Mouse (Mus musculus) heart, embryonic 13.5 days (tissue): ENCODE measurements around the gene Anks1b. TPM values are rescaled to one million over a fixed set of nuclear protein-coding genes. Genes with fewer than 3 reads are reported as not detected.

Experiments used
- ATAC-seq: fragments of 200-750 bp; cut with Nextera tagmentation; 2 replicates; pipeline ENCODE4 v1.8.0; 2017; ENCODE audit warnings: moderate TSS enrichment; ENCODE audit not compliant: insufficient number of reproducible peaks, low FRiP score, low TSS enrichment; ENCODE audit errors: extremely low read depth
- H3K27ac ChIP-seq: fragments of 300-500 bp; sonication (generic); replicated peaks from 2 replicates; pipeline ENCODE4 v1.5.1; 2015; ENCODE audit warnings: moderate library complexity, mild to moderate bottlenecking, inconsistent platforms
- H3K27me3 ChIP-seq: fragments of 300-500 bp; sonication (generic); replicated peaks from 2 replicates; pipeline ENCODE4 v1.6.1; 2015; ENCODE audit warnings: mild to moderate bottlenecking, inconsistent platforms
- H3K36me3 ChIP-seq: fragments of 300-500 bp; sonication (generic); 2 replicates; pipeline ENCODE4 v1.6.1; 2015; ENCODE audit warnings: mild to moderate bottlenecking, inconsistent platforms
- H3K4me1 ChIP-seq: fragments of 300-500 bp; sonication (generic); 2 replicates; pipeline ENCODE4 v1.6.1; 2015; ENCODE audit warnings: inconsistent platforms
- H3K4me2 ChIP-seq: fragments of 300-500 bp; sonication (generic); 2 replicates; pipeline ENCODE4 v1.6.1; 2015; ENCODE audit warnings: inconsistent platforms, mild to moderate bottlenecking, moderate library complexity
- H3K4me3 ChIP-seq: fragments of 300-500 bp; sonication (generic); 2 replicates; pipeline ENCODE4 v1.5.1; 2015; ENCODE audit warnings: moderate library complexity, mild to moderate bottlenecking, inconsistent platforms
- H3K9ac ChIP-seq: fragments of 300-500 bp; sonication (generic); 2 replicates; pipeline ENCODE4 v1.6.1; 2015; ENCODE audit warnings: inconsistent platforms, mild to moderate bottlenecking, moderate library complexity
- H3K9me3 ChIP-seq: fragments of 300-500 bp; sonication (generic); 2 replicates; pipeline ENCODE4 v1.6.1; 2016; ENCODE audit warnings: inconsistent platforms
- WGBS: fragments of 180-500 bp; shearing (Covaris S2); methylation state at CpG from one replicate; pipeline ENCODE4 v1.1.7; 2015; ENCODE audit warnings: mixed read lengths; 5-methylcytosine and 5-hydroxymethylcytosine counted together
- polyA plus RNA-seq: library from polyadenylated mRNA; unstranded; fragments of >200 nt; fragmentation: Nextera tagmentation; extraction: Ambion mirVana; gene quantifications from 2 replicates; pipeline ENCODE4 v1.2.1, GENCODE M21; 2015

The Anks1b gene
- polyA plus RNA-seq, 1 experiment from 2014 or later: 0.64 TPM

DNA sequence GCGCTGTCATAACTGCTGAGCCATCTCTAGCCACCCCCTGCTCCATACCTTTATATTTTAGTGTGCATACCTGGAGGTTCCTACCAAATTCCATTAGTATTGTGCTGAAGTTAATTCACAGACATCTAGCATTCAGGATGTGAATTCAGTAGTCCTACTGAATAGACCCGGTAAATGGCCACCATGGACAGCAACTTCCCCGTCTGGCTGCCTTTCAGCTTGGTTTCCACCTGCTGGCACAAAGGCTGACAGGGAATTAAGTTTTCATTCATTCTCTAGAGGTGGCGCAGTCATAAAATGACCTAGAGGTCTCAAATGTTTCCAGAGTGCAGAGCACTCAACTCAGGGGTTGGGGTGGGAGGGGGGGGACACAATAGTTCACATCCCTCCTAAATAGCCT lies 953.6 kb downstream of the Anks1b start:
- Histone ChIP-seq H3K4me2 (no peak overlapping the region), H3K9ac (no peak overlapping the region), H3K27me3 (peaks cover 57% of the 10 kb centered on the region), H3K36me3 (no peaks in the 10 kb centered on the region), H3K4me3 (no peak overlapping the region), H3K4me1 (peaks cover 13% of the 10 kb centered on the region), H3K9me3 (no peaks in the 10 kb centered on the region), H3K27ac (no peak overlapping the region)
- 17% methylated on average over 4 of the region's 4 CpGs for WGBS
- ATAC-seq: no peak

DNA sequence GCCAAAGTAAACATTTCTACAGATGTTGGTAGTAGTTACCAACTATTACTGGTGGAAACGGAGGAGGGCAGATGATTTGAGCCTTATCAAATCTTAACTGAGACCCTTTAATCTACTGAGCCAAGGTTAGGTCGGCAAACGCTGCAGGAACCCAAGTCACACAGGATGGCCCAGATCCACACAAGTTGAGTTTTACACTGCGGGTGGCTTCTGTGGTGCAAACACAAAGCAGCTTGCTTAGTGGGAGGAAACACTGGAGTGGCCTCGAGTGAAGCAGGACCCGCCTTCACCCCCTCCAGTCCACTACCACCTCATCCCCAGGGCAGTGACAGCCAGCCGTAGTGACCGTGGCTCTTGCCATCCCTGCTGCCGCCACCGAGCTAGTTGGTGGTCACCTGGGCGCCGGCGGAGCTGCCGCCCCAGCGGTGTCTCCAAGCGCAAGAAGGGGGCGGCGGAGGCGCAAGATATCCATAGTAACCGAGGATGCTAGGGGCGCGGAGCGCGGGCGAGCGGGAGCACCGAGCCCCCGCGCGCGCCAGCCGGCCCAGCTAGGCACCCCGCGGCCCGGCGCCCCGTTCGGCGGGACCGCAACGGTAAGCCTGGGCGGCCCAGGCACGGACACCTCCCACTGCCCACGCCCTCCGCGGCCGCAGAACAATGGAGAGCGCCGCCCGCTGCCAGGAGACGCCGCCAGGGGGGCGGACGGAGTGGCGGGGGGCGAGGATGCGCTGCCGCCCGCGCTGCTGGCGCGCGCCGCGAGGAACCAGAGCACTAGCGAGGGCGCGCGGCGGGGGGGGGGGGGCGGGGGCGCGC lies 955.5 kb downstream of the Anks1b start:
- H3K4me3 ChIP-seq: peak overlapping the region; percentile 62
- peaks cover 72% of the 10 kb centered on the region for H3K27me3 ChIP-seq
- H3K9ac ChIP-seq: no peak overlapping the region
- no peak overlapping the region for H3K27ac ChIP-seq
- no peaks in the 10 kb centered on the region for H3K36me3 ChIP-seq
- peaks cover 13% of the 10 kb centered on the region for H3K4me1 ChIP-seq
- no peak for ATAC-seq
- H3K9me3 ChIP-seq: no peaks in the 10 kb centered on the region
- H3K4me2 ChIP-seq: peak overlapping the region; percentile 94
- 1% methylated on average over 36 of the region's 73 CpGs for whole genome bisulfite sequencing

DNA sequence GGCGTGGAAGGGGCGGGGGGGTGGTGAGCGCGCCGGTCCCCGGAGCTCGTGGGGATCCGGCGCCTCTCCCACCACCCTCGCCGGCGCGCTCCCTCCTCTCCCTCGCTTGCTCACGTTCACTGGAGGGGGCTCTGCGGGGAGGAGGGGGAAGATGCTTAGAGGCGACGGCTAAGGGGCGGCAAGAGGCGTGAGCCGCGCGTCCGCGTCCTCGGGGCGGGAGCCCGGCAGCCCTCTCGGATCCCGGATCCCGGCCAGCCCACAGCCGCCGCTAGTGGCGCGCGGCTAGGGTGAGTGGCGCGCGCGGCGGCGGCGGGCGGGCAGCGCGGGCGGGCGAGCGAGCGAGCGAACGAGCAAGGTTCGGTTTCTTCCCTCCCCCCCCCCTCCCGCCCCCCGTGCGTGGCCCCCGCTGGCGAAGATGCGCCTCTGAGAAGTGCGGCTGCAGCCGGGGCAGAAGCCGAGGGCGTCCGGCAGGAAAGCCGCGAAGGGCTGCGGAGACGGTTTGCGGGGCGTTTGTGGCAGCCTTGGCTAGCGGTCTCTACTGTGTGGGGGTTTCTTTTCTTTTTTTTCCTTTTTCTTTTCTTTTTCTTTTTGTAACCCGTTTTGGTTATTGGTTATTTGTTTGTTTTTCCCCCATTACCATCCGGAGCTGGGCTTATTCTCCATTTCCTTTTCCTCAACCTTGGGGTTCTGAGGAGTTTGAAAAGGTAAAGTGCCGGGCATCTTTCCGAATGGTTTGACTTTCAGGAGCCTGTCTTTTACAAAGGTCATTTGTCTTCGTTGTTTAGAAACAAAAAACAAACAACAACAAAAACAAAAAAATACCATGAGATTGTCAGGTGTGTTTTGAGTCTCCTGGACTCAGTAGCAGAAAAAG lies 956.3 kb downstream of the Anks1b start:
- under 1% methylated on average over 43 of the region's 76 CpGs for WGBS
- Histone ChIP-seq H3K27ac (no peak overlapping the region), H3K4me2 (peak overlapping the region; percentile 94), H3K4me1 (peaks cover 13% of the 10 kb centered on the region), H3K9me3 (no peaks in the 10 kb centered on the region), H3K27me3 (peaks cover 72% of the 10 kb centered on the region), H3K9ac (peak overlapping the region; percentile 44; the same call in 1 of the 2 replicates), H3K4me3 (peak overlapping the region; percentile 62), H3K36me3 (no peaks in the 10 kb centered on the region)
- ATAC-seq: no peak; the same call in 1 of the 2 replicates

DNA sequence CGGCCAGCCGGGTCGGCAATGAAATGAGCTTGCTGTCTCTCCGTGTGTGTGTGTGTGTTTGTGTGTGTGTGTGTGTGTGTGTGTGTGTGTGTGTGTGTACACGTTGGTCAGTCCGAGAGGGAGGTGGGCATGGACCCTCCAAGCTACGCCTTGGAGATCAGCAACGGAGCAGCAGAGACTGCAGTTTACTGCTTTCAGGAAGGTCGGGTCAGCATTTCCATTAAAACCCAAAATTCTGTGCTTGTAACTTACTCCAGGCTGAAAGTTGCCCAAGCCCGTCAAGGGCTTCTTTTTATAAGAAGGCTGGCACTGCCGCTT lies 956.9 kb downstream of the Anks1b start:
- peak overlapping the region; percentile 62; the same call in 1 of the 2 replicates for H3K4me3 ChIP-seq
- 2% methylated on average over 11 of the region's 11 CpGs for WGBS
- H3K36me3 ChIP-seq: no peaks in the 10 kb centered on the region
- H3K27me3 ChIP-seq: peaks cover 75% of the 10 kb centered on the region
- no peak overlapping the region for H3K9ac ChIP-seq
- no peak overlapping the region for H3K27ac ChIP-seq
- no peaks in the 10 kb centered on the region for H3K9me3 ChIP-seq
- no peak for ATAC-seq
- peaks cover 13% of the 10 kb centered on the region for H3K4me1 ChIP-seq
- H3K4me2 ChIP-seq: peak overlapping the region; percentile 94

DNA sequence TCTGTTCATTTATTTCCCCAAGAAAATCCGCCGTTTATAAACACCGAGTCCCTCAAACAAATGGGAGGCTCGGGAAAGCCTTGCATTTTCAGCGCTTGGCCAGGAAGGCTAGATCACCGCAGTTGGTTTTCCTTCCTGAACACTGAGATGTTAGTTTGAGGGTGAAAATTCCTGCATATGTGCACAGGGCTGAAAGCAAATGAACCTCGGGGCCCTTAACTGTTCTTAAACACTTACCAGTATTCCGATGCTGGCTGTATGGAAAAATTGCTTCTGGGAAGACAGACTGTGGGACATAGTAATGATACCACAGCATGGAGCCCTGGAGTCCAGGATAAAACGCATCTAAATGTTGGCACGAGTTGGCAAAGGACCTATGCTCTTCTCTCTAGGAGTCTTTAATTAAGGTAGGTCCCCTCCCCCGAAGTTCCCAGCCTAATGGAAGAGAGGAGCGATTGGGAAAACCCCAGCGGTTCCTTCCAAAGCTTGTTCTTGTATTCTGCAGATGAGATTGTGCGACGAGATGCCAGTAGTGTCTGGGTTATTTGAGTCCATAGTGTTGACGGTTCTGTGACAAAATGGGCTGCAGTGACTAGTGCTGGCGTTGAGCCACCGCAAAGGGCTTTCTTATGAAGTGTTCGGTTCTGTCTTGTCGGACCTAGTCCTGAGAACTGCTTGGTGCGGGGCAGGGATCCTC lies 957.4 kb downstream of the Anks1b start:
- Histone ChIP-seq H3K36me3 (no peaks in the 10 kb centered on the region), H3K4me2 (no peak overlapping the region), H3K4me3 (no peak overlapping the region), H3K27me3 (peaks cover 78% of the 10 kb centered on the region), H3K4me1 (peaks cover 13% of the 10 kb centered on the region), H3K27ac (no peak overlapping the region), H3K9me3 (no peaks in the 10 kb centered on the region), H3K9ac (no peak overlapping the region)
- no peak for ATAC-seq
- 4% methylated on average over 21 of the region's 21 CpGs for WGBS

GRCm38 (mm10) chr10:90831288-90831626 lies 957.9 kb downstream of the Anks1b start:
- no peak for ATAC-seq
- no peak overlapping the region for H3K27ac ChIP-seq
- H3K4me2 ChIP-seq: no peak overlapping the region
- no peak overlapping the region for H3K9ac ChIP-seq
- H3K27me3 ChIP-seq: peaks cover 77% of the 10 kb centered on the region
- no peaks in the 10 kb centered on the region for H3K36me3 ChIP-seq
- H3K4me1 ChIP-seq: peaks cover 13% of the 10 kb centered on the region
- WGBS: 18% methylated on average over 2 of the region's 2 CpGs
- H3K4me3 ChIP-seq: no peak overlapping the region
- H3K9me3 ChIP-seq: no peaks in the 10 kb centered on the region

DNA sequence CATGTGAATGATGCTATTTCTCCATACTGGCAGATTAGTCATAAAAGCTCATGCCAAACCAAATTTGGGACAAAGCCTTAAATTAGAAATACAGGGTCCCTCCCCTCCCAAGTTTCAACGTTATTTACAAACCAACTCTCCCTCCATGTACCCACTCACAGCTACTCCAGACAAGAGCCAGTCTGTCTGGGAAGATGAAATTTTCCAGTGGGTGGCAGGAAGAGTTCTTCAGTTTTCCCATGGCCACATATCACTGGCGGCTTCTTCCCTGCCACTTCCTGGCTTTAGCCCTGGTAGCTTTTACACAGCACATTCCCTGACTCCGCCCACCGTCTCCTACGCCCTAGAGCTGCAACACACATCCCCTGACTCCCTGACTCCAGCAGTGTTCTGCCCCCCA lies 961.0 kb downstream of the Anks1b start:
- H3K9me3 ChIP-seq: no peaks in the 10 kb centered on the region
- H3K27ac ChIP-seq: no peak overlapping the region
- H3K4me3 ChIP-seq: no peak overlapping the region
- no peak overlapping the region for H3K4me2 ChIP-seq
- 15% methylated on average over 5 of the region's 5 CpGs for WGBS
- H3K36me3 ChIP-seq: no peaks in the 10 kb centered on the region
- H3K9ac ChIP-seq: no peak overlapping the region
- H3K27me3 ChIP-seq: peaks cover 60% of the 10 kb centered on the region
- peaks cover 7% of the 10 kb centered on the region; the same call in 1 of the 2 replicates for H3K4me1 ChIP-seq
- no peak for ATAC-seq

DNA sequence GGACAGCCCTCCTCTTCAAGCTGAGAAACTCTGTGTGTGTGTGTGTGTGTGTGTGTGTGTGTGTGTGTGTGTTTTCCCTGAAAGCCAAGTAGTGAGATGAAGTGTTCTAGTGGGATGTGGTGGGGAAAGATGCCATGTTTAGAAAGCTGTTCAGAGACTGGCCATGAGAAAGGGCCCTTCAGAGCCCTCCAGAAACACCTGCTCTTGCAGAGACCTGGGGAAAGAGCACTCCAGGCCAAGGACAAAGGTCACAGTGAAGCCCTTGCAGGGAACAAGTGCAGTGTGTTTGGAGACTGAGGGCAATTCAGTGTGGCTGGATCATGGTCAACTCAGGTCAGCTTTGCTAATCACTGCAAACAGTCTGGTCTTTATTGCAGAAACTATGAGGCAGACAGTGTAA lies 961.9 kb downstream of the Anks1b start:
- Histone ChIP-seq H3K27me3 (peaks cover 51% of the 10 kb centered on the region), H3K9me3 (no peaks in the 10 kb centered on the region), H3K36me3 (no peaks in the 10 kb centered on the region), H3K9ac (no peak overlapping the region), H3K4me2 (no peak overlapping the region), H3K4me1 (no peaks in the 10 kb centered on the region), H3K4me3 (no peak overlapping the region), H3K27ac (no peak overlapping the region)
- ATAC-seq: no peak

- no peak overlapping the region for H3K4me2 ChIP-seq
- H3K27ac ChIP-seq: no peak overlapping the region
- no peak overlapping the region for H3K4me3 ChIP-seq
- H3K36me3 ChIP-seq: no peaks in the 10 kb centered on the region
- H3K4me1 ChIP-seq: no peaks in the 10 kb centered on the region
- H3K9ac ChIP-seq: no peak overlapping the region
- H3K9me3 ChIP-seq: 0 out of 2 replicates have a peak, but pooled peaks cover 7% of the 10 kb centered on the region
- WGBS: 80% methylated on average over 9 of the region's 9 CpGs
- H3K27me3 ChIP-seq: peaks cover 18% of the 10 kb centered on the region
- no peak for ATAC-seq
Observed at GRCm38 (mm10) chr10:90839611-90840335, 966.5 kb downstream of the Anks1b start.

DNA sequence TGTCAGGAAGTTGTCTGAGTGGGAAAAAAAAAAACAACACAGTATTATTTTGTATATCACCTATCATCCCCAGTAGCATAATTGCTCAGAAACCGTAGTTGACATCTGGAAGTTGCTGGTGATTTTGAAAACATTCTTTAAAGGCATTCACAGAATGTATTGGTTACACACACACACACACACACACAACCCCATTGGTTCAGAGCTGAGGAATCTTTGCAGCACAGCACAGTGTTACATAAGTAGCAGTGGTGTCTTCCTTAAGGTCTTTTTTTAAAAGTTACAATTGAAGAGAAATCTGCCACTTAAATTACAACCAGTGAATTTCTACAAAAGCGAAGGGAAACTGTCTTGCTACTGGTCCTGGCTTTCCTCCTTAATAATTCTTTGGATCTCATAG lies 969.1 kb downstream of the Anks1b start:
- Histone ChIP-seq H3K9me3 (0 out of 2 replicates have a peak, but pooled peaks cover 7% of the 10 kb centered on the region), H3K36me3 (no peaks in the 10 kb centered on the region), H3K27me3 (peaks cover 2% of the 10 kb centered on the region; the same call in 1 of the 2 replicates), H3K27ac (no peak overlapping the region), H3K4me1 (no peaks in the 10 kb centered on the region), H3K4me2 (no peak overlapping the region), H3K9ac (no peak overlapping the region), H3K4me3 (no peak overlapping the region)
- ATAC-seq: no peak
- 69% methylated on average over 2 of the region's 2 CpGs for WGBS

GRCm38 (mm10) chr10:90851077-90851476 lies 977.8 kb downstream of the Anks1b start:
- no peak for ATAC-seq
- Histone ChIP-seq H3K27me3 (no peaks in the 10 kb centered on the region), H3K27ac (no peak overlapping the region), H3K36me3 (no peaks in the 10 kb centered on the region), H3K4me1 (no peaks in the 10 kb centered on the region), H3K9me3 (no peaks in the 10 kb centered on the region), H3K9ac (no peak overlapping the region), H3K4me3 (no peak overlapping the region), H3K4me2 (no peak overlapping the region)
- 80% methylated on average over 6 of the region's 6 CpGs for WGBS
